Mouse (Mus musculus) embryonic fibroblast, embryonic 13.5 days (primary cell): ENCODE measurements at regions not wholly inside any gene's neighbourhood (a gene's known extent, or its start where the extent isn't known, plus 50 kb on each side); places are given as distances from the start of the nearest gene placed in this dataset.

Source experiments
- CTCF ChIP-seq: IDR thresholded peaks from 2 replicates; pipeline ENCODE4 v1.5.1; 2011; ENCODE audit warnings: mild to moderate bottlenecking, control low read depth, low read length, moderate library complexity, borderline replicate concordance; ENCODE audit not compliant: insufficient read depth
- POLR2A ChIP-seq: IDR thresholded peaks from 2 replicates; pipeline ENCODE4 v1.6.1; 2011; ENCODE audit warnings: low read depth, mild to moderate bottlenecking, control low read depth, low read length, moderate library complexity

- TF ChIP-seq CTCF (no peak), POLR2A (no peak)
These were observed 134.6 kb upstream of the Lrig1 start for GRCm38 (mm10) chr6:94834551-94834950.
